Mouse (Mus musculus) liver, adult 2 months (tissue): ENCODE measurements around the gene Smap1.

ENCODE experiments used
- CTCF ChIP-seq: fragments of 200-500 bp; IDR thresholded peaks from 2 replicates; pipeline ENCODE4 v1.5.1; 2011; ENCODE audit warnings: low read depth, low read length, control low read depth
- POLR2A ChIP-seq: fragments of 200-500 bp; IDR thresholded peaks from 2 replicates; pipeline ENCODE4 v1.6.1; 2011; ENCODE audit warnings: low read length, control low read depth; ENCODE audit not compliant: insufficient read depth; ENCODE audit errors: extremely low read depth

DNA sequence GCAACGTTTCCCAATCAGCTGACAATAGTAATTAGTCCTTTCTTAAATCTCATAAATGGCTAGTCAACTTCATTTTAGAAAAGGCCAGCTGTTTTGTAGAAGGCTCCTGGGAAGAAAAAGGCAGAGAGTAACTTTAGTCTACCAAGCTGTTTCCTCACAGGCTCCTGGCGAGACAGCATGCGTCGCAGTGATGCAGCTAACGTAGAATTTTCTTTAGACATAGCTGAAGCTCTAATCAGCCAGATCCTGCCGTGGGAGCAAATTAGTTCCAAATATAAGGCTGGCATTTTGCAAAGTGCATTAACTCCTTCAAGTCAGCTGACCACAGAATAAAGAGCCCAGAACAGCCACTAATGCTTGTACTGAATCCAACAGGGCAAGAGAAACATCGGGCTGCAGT is 26.2 kb upstream of the Smap1 start:
- TF ChIP-seq POLR2A (no peak), CTCF (no peak)
